Mouse (Mus musculus) forebrain, embryonic 16.5 days (tissue): ENCODE data around the gene Mettl5. TPM values are rescaled to one million over a fixed set of nuclear protein-coding genes. Genes with fewer than 3 reads are reported as not detected.

Experiments
- ATAC-seq: fragments of 200-750 bp; cut with Nextera tagmentation; 2 replicates; pipeline ENCODE4 v1.8.0; 2017; ENCODE audit warnings: mild to moderate bottlenecking, moderate library complexity
- H3K27ac ChIP-seq: fragments of 300-500 bp; sonication (generic); 2 replicates; pipeline ENCODE4 v1.5.1; 2014; ENCODE audit warnings: low read length, control low read depth
- H3K27me3 ChIP-seq: fragments of 300-500 bp; sonication (generic); replicated peaks from 2 replicates; pipeline ENCODE4 v1.6.1; 2014; ENCODE audit warnings: low read length; ENCODE audit not compliant: control insufficient read depth, insufficient read depth
- H3K36me3 ChIP-seq: fragments of 300-500 bp; sonication (generic); 2 replicates; pipeline ENCODE4 v1.6.1; 2014; ENCODE audit not compliant: control insufficient read depth, insufficient read depth
- H3K4me1 ChIP-seq: fragments of 300-500 bp; sonication (generic); replicated peaks from 2 replicates; pipeline ENCODE4 v1.6.1; 2014; ENCODE audit warnings: low read length; ENCODE audit not compliant: control insufficient read depth, insufficient read depth
- H3K4me2 ChIP-seq: fragments of 300-500 bp; sonication (generic); 2 replicates; pipeline ENCODE4 v1.6.1; 2014; ENCODE audit warnings: mild to moderate bottlenecking, low read length, control low read depth
- H3K4me3 ChIP-seq: fragments of 300-500 bp; sonication (generic); replicated peaks from 2 replicates; pipeline ENCODE4 v1.5.1; 2014; ENCODE audit warnings: mild to moderate bottlenecking, low read length, control low read depth
- H3K9ac ChIP-seq: fragments of 300-500 bp; sonication (generic); replicated peaks from 2 replicates; pipeline ENCODE4 v1.6.1; 2014; ENCODE audit warnings: low read depth, low read length, control low read depth
- H3K9me3 ChIP-seq: fragments of 300-500 bp; sonication (generic); 2 replicates; pipeline ENCODE4 v1.6.1; 2016; ENCODE audit warnings: low read length; ENCODE audit not compliant: control insufficient read depth
- WGBS: fragments of 180-500 bp; shearing (Covaris S2); extraction: QIAGEN DNeasy Blood & Tissue Kit; methylation state at CpG from one replicate; pipeline ENCODE4 v1.1.7; 2014; 5-methylcytosine and 5-hydroxymethylcytosine counted together
- polyA plus RNA-seq: library from polyadenylated mRNA; unstranded; fragments of >200 nt; fragmentation: Nextera tagmentation; extraction: Ambion mirVana; gene quantifications from 2 replicates; pipeline ENCODE4 v1.2.1, GENCODE M21; 2015

Gene Mettl5
- polyA plus RNA-seq, 1 experiment from 2014 or later: 25.2 TPM

DNA sequence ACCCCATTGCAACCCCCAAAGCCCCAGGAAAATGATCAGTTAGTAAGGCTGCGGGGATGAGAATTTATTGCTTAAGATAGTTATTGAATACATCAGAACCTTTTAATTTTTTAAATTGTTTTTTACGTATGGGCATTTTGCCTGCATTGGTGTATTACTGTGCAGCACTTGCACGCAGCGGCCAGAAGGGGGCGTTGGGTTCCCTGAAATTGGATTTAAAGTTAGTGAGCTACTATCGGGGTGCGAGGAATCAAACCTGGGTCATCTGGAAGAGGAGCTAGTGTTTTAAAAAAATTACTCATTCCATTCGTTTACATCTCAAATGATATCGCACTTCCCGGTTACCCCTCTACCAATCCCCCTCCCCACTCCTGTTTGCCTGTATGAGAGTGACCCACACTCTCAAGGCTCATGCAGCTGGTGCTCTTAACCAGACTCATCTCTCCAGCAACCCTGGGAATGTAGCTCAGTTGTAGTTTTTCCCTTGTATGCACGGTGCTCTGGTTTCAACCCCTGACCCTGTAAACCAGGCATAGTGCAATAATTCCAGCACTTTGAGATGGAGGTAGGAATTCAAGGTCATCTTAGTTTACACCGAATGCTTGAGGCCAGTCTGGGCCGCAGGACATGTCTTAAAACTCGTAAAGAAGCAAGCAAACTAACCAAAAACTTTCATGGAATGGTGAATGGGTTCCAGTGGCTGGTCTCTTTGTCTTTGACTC is 10.2 kb upstream of the Mettl5 start:
- WGBS: 64% methylated on average over 14 of the region's 14 CpGs
- H3K36me3 ChIP-seq: no peaks in the 10 kb centered on the region

DNA sequence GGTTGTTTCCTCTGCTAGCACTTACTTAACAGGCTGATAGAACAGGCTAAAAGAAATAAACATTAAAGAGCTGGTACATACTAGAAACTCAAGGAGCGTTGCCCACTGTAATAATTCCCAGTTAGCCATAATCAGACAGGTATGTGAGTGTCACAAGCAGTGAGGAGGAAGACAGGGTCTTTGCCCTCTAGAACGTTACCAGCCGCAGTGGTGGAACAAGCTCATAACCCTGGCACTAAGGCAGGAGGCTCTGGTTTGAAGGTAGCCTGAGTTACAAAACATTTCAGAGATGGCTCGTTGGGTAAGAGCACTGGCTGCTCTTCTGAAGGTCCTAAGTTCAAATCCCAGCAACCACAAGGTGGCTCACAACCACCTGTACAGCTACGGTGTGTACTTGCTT is 8.5 kb upstream of the Mettl5 start:
- no peak for ATAC-seq
- no peak overlapping the region for H3K4me3 ChIP-seq

More for the DNA sequence above, 10.2 kb upstream of the Mettl5 start:
- no peak for ATAC-seq
- H3K27me3 ChIP-seq: no peaks in the 10 kb centered on the region
- peaks cover 16% of the 10 kb centered on the region for H3K4me1 ChIP-seq
- no peaks in the 10 kb centered on the region for H3K9me3 ChIP-seq
- no peak overlapping the region for H3K4me2 ChIP-seq
- H3K4me3 ChIP-seq: no peak overlapping the region
- H3K27ac ChIP-seq: no peak overlapping the region
- no peak overlapping the region for H3K9ac ChIP-seq

DNA sequence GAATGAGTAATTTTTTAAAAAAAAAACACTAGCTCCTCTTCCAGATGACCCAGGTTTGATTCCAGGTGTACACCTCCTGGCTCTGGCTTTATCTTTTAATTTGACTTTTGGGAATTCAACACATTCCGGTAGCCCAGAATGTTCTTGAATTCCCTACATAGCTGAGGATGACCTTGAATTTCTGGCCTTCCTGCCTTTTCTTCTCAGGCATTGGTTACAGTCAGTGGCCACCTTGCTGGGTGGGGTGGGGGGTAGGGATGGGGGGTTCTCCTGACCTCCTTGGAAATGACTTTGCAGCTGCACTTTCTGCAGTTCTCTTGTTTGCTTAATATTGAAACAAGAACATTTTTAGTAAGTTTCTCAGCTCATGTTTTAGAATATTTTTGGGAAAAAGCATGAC is 7.7 kb upstream of the Mettl5 start:
- Histone ChIP-seq H3K4me2 (no peak overlapping the region), H3K27ac (no peak overlapping the region), H3K27me3 (no peaks in the 10 kb centered on the region), H3K36me3 (no peaks in the 10 kb centered on the region), H3K9ac (no peak overlapping the region), H3K4me1 (no peaks in the 10 kb centered on the region; the same call in 1 of the 2 replicates), H3K4me3 (no peak overlapping the region), H3K9me3 (no peaks in the 10 kb centered on the region)
- ATAC-seq: no peak
- WGBS: 100% methylated on average over 1 of the region's 1 CpGs

More for the DNA sequence above, 8.5 kb upstream of the Mettl5 start:
- Histone ChIP-seq H3K27me3 (no peaks in the 10 kb centered on the region), H3K36me3 (no peaks in the 10 kb centered on the region), H3K9ac (no peak overlapping the region), H3K9me3 (no peaks in the 10 kb centered on the region), H3K4me2 (no peak overlapping the region), H3K4me1 (peaks cover 6% of the 10 kb centered on the region), H3K27ac (no peak overlapping the region)
- 90% methylated on average over 5 of the region's 5 CpGs for WGBS

DNA sequence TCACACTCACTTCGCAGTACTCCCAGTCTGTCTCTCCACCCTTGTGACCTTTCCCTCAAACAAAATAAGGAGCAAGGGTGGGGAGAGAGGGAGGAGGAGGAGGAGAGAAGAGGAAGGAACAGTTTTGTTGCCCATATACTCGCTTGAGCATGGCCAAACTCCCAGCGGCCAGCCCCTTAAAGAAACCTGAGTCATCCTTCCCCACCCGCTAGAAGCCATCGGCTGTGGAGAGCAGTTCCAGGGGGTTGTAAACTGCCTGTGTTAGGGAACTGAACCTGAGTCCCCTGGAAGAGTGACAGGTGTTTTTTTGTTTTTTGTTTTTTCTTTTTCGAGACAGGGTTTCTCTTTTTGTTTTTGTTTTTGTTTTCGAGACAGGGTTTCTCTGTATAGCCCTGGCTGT is 5.4 kb upstream of the Mettl5 start:
- H3K9me3 ChIP-seq: no peaks in the 10 kb centered on the region
- no peak overlapping the region for H3K4me2 ChIP-seq
- H3K4me3 ChIP-seq: no peak overlapping the region
- ATAC-seq: no peak
- no peak overlapping the region for H3K9ac ChIP-seq
- 72% methylated on average over 7 of the region's 7 CpGs for WGBS
- peaks cover 1% of the 10 kb centered on the region for H3K4me1 ChIP-seq
- H3K27ac ChIP-seq: no peak overlapping the region
- no peaks in the 10 kb centered on the region for H3K27me3 ChIP-seq
- no peaks in the 10 kb centered on the region for H3K36me3 ChIP-seq

DNA sequence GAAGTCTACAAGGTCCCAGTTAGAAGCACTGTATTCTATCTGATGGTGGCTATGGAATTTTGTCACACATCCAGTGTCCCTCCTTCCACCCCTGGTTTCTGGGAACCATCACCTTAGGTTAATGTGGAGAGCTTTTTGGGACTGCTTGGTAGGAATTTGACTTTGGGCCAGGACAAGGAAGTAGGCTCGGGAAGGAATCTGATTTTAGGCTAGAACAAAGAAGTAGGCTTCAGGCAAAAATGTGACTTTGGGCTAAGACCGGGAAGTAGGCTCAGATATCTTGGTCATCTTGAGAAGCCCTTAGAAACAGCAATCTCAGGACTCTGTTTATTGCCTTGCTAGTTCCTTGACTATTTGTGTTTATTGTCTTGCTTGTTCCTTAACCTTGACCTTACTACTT is 3.5 kb upstream of the Mettl5 start:
- 84% methylated on average over 2 of the region's 2 CpGs for WGBS
- H3K27me3 ChIP-seq: no peaks in the 10 kb centered on the region
- H3K9ac ChIP-seq: no peak overlapping the region
- no peak overlapping the region for H3K4me2 ChIP-seq
- ATAC-seq: no peak
- no peaks in the 10 kb centered on the region for H3K36me3 ChIP-seq
- peaks cover 7% of the 10 kb centered on the region for H3K4me1 ChIP-seq
- no peaks in the 10 kb centered on the region for H3K9me3 ChIP-seq
- no peak overlapping the region for H3K4me3 ChIP-seq
- H3K27ac ChIP-seq: no peak overlapping the region

DNA sequence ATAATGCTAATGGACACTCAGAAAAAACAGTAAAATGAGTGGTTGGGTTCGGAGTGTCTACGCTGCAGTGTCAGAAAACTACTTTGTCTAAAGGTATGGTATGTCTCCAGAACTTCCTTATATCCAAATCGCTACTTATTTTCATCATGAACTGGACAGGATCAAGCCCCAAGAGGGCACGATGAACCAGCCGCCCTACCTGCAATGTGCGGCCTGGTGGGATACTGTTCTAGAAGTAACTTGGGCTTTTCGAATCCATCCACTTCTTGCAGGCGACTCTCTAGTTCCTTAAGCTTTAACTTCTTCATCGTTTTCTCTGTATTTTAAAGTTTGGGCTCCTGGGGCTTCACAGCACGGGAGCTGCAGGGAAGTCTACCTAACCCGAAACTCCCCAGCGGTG is 365 bp downstream of the Mettl5 start:
- ATAC-seq: no peak; the same call in 1 of the 2 replicates
- peak overlapping the region; percentile 64 for H3K4me3 ChIP-seq
- no peaks in the 10 kb centered on the region for H3K27me3 ChIP-seq
- peak overlapping the region; percentile 70 for H3K27ac ChIP-seq
- 7% methylated on average over 12 of the region's 12 CpGs for WGBS
- peak overlapping the region; percentile 78 for H3K4me2 ChIP-seq
- no peaks in the 10 kb centered on the region for H3K9me3 ChIP-seq
- peak overlapping the region; percentile 74 for H3K9ac ChIP-seq
- no peaks in the 10 kb centered on the region for H3K36me3 ChIP-seq
- peaks cover 7% of the 10 kb centered on the region for H3K4me1 ChIP-seq

DNA sequence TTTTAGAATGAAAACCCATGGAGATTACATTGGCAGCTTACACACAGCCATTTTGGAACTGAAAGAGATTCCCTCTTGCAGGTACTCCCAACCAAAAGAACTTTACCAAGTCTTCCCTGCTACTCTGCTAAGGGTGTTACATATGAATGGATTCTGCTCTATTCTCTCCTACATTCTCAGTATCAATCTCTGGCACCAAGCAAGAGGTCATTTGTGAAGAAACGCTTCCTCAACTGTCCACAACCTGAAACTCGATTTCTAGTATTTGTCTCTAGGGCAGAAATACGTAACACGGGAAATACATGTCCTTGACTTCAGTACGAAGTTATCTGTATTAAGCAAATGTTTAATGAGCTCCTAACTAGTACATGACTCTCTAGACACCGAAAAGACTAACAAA is 834 bp downstream of the Mettl5 start:
- peak overlapping the region; percentile 78 for H3K4me2 ChIP-seq
- peak overlapping the region; percentile 64 for H3K4me3 ChIP-seq
- no peaks in the 10 kb centered on the region for H3K36me3 ChIP-seq
- no peak overlapping the region for H3K9ac ChIP-seq
- H3K9me3 ChIP-seq: no peaks in the 10 kb centered on the region
- peaks cover 7% of the 10 kb centered on the region for H3K4me1 ChIP-seq
- no peak overlapping the region for H3K27ac ChIP-seq
- ATAC-seq: no peak
- 60% methylated on average over 6 of the region's 6 CpGs for WGBS
- H3K27me3 ChIP-seq: no peaks in the 10 kb centered on the region

DNA sequence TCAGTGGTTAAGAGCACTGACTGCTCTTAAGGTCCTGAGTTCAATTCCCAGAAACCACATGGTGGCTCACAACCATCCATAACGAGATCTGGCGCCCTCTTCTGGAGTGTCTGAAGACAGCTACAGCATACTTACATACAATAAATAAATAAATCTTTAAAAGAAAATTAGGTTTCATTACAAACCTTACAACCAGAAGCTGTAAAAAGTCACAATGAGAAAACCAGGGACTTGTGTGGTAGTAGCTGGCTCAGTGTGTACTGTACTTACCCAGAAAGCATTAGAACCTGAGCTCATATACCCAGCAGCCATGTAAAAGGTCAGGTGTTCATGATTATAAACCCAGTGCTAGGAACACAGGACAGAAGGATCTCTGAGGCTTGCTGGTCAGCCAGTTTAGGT is 1.4 kb downstream of the Mettl5 start:
- ATAC-seq: no peak
- Histone ChIP-seq H3K27ac (no peak overlapping the region), H3K4me2 (no peak overlapping the region), H3K4me1 (peaks cover 7% of the 10 kb centered on the region), H3K9ac (no peak overlapping the region), H3K4me3 (no peak overlapping the region), H3K36me3 (no peaks in the 10 kb centered on the region), H3K9me3 (no peaks in the 10 kb centered on the region), H3K27me3 (no peaks in the 10 kb centered on the region)
- WGBS: 76% methylated on average over 2 of the region's 2 CpGs

DNA sequence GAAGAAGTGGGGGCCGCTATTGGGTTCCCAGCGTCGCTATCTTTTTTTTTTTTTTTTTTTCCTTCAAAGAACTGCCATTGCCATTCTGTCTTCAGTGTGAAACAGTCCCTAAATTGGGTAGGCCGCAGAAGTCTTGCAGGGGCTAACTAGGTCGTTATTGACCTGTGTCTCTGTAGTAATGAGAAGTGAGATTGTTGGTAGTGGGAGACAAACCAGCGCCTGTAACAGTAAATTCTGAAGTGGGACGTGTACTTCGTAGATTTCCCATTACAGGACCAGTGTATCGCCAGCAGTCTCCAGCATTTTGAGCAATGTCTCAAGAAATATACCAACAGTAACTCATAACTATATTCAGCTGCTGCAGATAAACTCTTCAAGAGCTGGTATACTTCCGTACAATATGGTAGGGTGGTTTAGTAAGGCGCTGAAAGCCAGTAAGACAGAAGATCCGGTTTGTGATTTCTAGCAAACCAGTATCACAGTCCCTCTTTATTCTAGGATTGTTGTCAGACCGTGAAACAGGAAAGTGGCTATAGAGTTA is 23.2 kb downstream of the Mettl5 start:
- Histone ChIP-seq H3K9ac (peak overlapping the region; percentile 98), H3K36me3 (peaks cover 8% of the 10 kb centered on the region), H3K9me3 (no peaks in the 10 kb centered on the region), H3K27me3 (no peaks in the 10 kb centered on the region), H3K4me3 (peak overlapping the region; percentile 90), H3K4me1 (peaks cover 10% of the 10 kb centered on the region), H3K27ac (peak overlapping the region; percentile 82), H3K4me2 (peak overlapping the region; percentile 96)
- WGBS: 4% methylated on average over 13 of the region's 13 CpGs
- no peak for ATAC-seq
